Mouse (Mus musculus): ENCODE data around the gene Flywch1.

- TF ChIP-seq CTCF (IDR thresholded peaks at IDR 0.05; ENCODE audit: insufficient read depth, low read depth, low read length) (no peak), POLR2A (IDR thresholded peaks at IDR 0.05; ENCODE audit: insufficient read depth, low read depth, low read length) (no peak)
Measured at GRCm38 (mm10) chr17:23725477-23725876, 45.9 kb downstream of the Flywch1 start.
